Comparison of ENCODE assay signal across 8 mouse cellular contexts in genomic region chr16:62853611-62854126, GRCm38 (mm10). TPM values are rescaled to one million over a fixed set of nuclear protein-coding genes. Genes with fewer than 3 reads are reported as not detected.
DNase-seq lines count a peak whose midpoint lies in the region; ATAC-seq lines count a peak whose summit lies in the region.

No protein-coding gene starts in this region.

- peak; percentile 5 for ATAC-seq in activated CD4-positive, CD25-positive, alpha-beta regulatory T cell, adult 4 months
- ATAC-seq in hindbrain, embryonic 13.5 days (ENCODE audit: low FRiP score) = peak; percentile 52; the same call in 1 of the 2 replicates
- 0 out of 2 replicates have a peak, but pooled peaks have one; percentile 13 for ATAC-seq in midbrain, embryonic 14.5 days (ENCODE audit: low FRiP score, low TSS enrichment)

- 17% methylated on average over 3 of the region's 3 CpGs for whole genome bisulfite sequencing in hindbrain, embryonic 13.5 days
- WGBS in midbrain, embryonic 14.5 days = 20% methylated on average over 3 of the region's 3 CpGs

- H3K4me2 ChIP-seq in hindbrain, embryonic 13.5 days = peak overlapping the region; percentile 88
- peak overlapping the region; percentile 96 for H3K4me2 ChIP-seq in midbrain, embryonic 14.5 days (ENCODE audit: low read length)

- H3K4me1 ChIP-seq in hindbrain, embryonic 13.5 days (replicated peaks) = 0 out of 2 replicates have a peak, but pooled peaks cover 8% of the 10 kb centered on the region
- peaks cover 6% of the 10 kb centered on the region; the same call in 1 of the 2 replicates for H3K4me1 ChIP-seq in midbrain, embryonic 14.5 days (ENCODE audit: control insufficient read depth, insufficient read depth, low read length)

- H3K4me3 ChIP-seq in hindbrain, embryonic 13.5 days = peak overlapping the region; percentile 56
- H3K4me3 ChIP-seq in midbrain, embryonic 14.5 days (replicated peaks; ENCODE audit: low read depth, low read length) = peak overlapping the region; percentile 56

- H3K9ac ChIP-seq in hindbrain, embryonic 13.5 days = peak overlapping the region; percentile 82
- peak overlapping the region; percentile 77 for H3K9ac ChIP-seq in midbrain, embryonic 14.5 days (replicated peaks; ENCODE audit: low read length)

- H3K36me3 ChIP-seq in hindbrain, embryonic 13.5 days = no peaks in the 10 kb centered on the region
- no peaks in the 10 kb centered on the region for H3K36me3 ChIP-seq in midbrain, embryonic 14.5 days (ENCODE audit: control insufficient read depth, insufficient read depth, low read length)

- no peaks in the 10 kb centered on the region for H3K9me3 ChIP-seq in hindbrain, embryonic 13.5 days
- no peaks in the 10 kb centered on the region for H3K9me3 ChIP-seq in midbrain, embryonic 14.5 days (ENCODE audit: control insufficient read depth, low read length)

- peak; percentile 88 for DNase-seq in heart, adult 11 months
- DNase-seq in heart, postnatal 36 days = no peak
- DNase-seq in midbrain, embryonic 14.5 days = no peak
- no peak for DNase-seq in cerebellum, postnatal 36 days
- DNase-seq in ovary, postnatal 10 days (ENCODE audit: low spot score) = no peak
- no peak for DNase-seq in layer of hippocampus, adult 9-11 months

- 0 out of 2 replicates have a peak, but pooled peaks cover 3% of the 10 kb centered on the region for H3K27me3 ChIP-seq in hindbrain, embryonic 13.5 days
- no peaks in the 10 kb centered on the region for H3K27me3 ChIP-seq in midbrain, embryonic 14.5 days (ENCODE audit: control insufficient read depth, insufficient read depth, low read length)

- no peak overlapping the region for H3K27ac ChIP-seq in hindbrain, embryonic 13.5 days
- H3K27ac ChIP-seq in midbrain, embryonic 14.5 days (replicated peaks; ENCODE audit: low read depth, low read length) = 0 out of 2 replicates have a peak overlapping the region, but pooled peaks have one; percentile 26

- intact Hi-C loops in heart, postnatal 36 days (cut with DNase I) = loop anchor here (10.0 kb wide), 1 partner anchor 2001 kb away; the partner anchor contains the start of genes Cggbp1 and Zfp654

RNA-seq across cellular contexts. Expression of gene Pros1, which starts 0.4 kb away (rescaled TPM):
- 10 to 100 TPM; 18.5 to 21.1 TPM for total RNA-seq in heart, postnatal 36 days (2021)
- polyA plus RNA-seq in activated CD4-positive, CD25-positive, alpha-beta regulatory T cell, adult 4 months (2017; shearing (Covaris generic)) = 1 to 10 TPM; 7.4 to 8.8 TPM
- polyA plus RNA-seq in hindbrain, embryonic 13.5 days (2015; fragmentation: Nextera tagmentation; extraction: Ambion mirVana) = 12.3 and 12.5 TPM in 2 replicates
- polyA plus RNA-seq in midbrain, embryonic 14.5 days (2014; fragmentation: Nextera tagmentation; extraction: Ambion mirVana) = 5.6 and 11.2 TPM in 2 replicates

RNA-seq across cellular contexts. Expression of gene Arl13b, which starts 6.8 kb away (rescaled TPM):
- 1 to 10 TPM; 8.2 to 10.0 TPM for total RNA-seq in heart, postnatal 36 days (2021)
- polyA plus RNA-seq in activated CD4-positive, CD25-positive, alpha-beta regulatory T cell, adult 4 months (2017; shearing (Covaris generic)) = 1 to 10 TPM; 5.3 to 5.8 TPM
- polyA plus RNA-seq in hindbrain, embryonic 13.5 days (2015; fragmentation: Nextera tagmentation; extraction: Ambion mirVana) = 21.3 and 22.6 TPM in 2 replicates
- 10.8 and 13.4 TPM in 2 replicates for polyA plus RNA-seq in midbrain, embryonic 14.5 days (2014; fragmentation: Nextera tagmentation; extraction: Ambion mirVana)

RNA-seq across cellular contexts. Expression of gene Stx19, which starts 39.2 kb away (rescaled TPM):
- total RNA-seq in heart, postnatal 36 days (2021) = not detected
- polyA plus RNA-seq in activated CD4-positive, CD25-positive, alpha-beta regulatory T cell, adult 4 months (2017; shearing (Covaris generic)) = 1 to 10 TPM in 1 of 2 experiments, under 1 TPM in 1; 0.65 to 1.0 TPM
- 0.63 and 0.82 TPM in 2 replicates for polyA plus RNA-seq in hindbrain, embryonic 13.5 days (2015; fragmentation: Nextera tagmentation; extraction: Ambion mirVana)
- polyA plus RNA-seq in midbrain, embryonic 14.5 days (2014; fragmentation: Nextera tagmentation; extraction: Ambion mirVana) = 0.20 and 0.39 TPM in 2 replicates
